Mouse (Mus musculus) frontal cortex, postnatal 14 days (tissue): ENCODE results near the gene Olfm4.

Experiments
- DNase-seq, 2 experiments: peaks; one replicate each; pipeline ENCODE4 v3.0.0; 2022; ENCODE audit warnings: low spot score in 2 of 2

Gene Olfm4

GRCm38 (mm10) chr14:79983781-79984180 is at the start of gene Olfm4:
Gene Olfm4, plus strand, starts transcription at chr14:79984081.
- no peak for DNase-seq

DNA sequence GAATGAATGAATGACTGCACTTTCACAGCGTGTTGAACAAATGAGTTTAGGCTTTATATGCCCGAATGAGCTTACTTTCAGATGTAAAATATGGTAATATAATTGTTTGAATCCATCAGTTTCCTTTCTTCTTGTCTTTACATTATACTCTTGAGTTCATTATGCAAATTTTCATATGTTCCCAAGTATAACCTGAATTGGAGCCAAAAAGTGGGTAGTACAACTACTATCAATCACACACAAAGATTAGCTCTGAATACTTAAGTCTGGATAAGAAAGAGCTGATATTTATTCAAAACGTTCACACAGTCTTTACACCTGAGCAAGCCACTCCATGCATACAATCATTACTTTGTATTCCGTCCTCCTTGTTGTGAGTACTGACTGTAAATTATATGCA is 49.5 kb upstream of the Olfm4 start:
- DNase-seq = no peak

- DNase-seq = no peak
Observed at GRCm38 (mm10) chr14:79936879-79937468, 46.9 kb upstream of the Olfm4 start.

GRCm38 (mm10) chr14:79945876-79946275 is 38.0 kb upstream of the Olfm4 start:
- no peak for DNase-seq

- no peak for DNase-seq
Observed at GRCm38 (mm10) chr14:79955678-79956077, 28.2 kb upstream of the Olfm4 start.

- no peak for DNase-seq
Observed at GRCm38 (mm10) chr14:79957789-79958487, 25.9 kb upstream of the Olfm4 start.

GRCm38 (mm10) chr14:79961187-79961586 is 22.7 kb upstream of the Olfm4 start:
- DNase-seq = no peak

GRCm38 (mm10) chr14:79961602-79962001 is 22.3 kb upstream of the Olfm4 start:
- DNase-seq = no peak

DNA sequence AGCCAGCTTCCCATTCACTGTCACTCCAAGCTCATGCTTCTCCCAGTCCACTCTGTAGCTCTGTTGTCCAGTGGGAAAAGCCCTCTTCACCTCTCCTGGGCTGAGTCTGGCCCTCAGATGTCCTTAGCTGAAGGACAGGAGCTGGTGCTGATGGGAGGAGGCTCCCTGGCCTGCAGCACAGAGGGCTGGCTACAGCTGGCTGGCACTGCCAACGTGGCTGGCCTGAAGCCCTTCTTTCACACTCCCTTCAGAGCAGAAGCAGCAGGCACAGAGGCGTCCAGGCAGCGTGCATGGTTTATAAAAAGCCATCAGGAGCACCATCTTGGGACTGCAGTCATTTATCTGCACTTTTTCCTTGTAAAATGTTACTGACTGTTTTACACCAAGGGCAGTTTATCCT is 13.7 kb upstream of the Olfm4 start:
- peak; percentile 35 to 41 for DNase-seq

DNA sequence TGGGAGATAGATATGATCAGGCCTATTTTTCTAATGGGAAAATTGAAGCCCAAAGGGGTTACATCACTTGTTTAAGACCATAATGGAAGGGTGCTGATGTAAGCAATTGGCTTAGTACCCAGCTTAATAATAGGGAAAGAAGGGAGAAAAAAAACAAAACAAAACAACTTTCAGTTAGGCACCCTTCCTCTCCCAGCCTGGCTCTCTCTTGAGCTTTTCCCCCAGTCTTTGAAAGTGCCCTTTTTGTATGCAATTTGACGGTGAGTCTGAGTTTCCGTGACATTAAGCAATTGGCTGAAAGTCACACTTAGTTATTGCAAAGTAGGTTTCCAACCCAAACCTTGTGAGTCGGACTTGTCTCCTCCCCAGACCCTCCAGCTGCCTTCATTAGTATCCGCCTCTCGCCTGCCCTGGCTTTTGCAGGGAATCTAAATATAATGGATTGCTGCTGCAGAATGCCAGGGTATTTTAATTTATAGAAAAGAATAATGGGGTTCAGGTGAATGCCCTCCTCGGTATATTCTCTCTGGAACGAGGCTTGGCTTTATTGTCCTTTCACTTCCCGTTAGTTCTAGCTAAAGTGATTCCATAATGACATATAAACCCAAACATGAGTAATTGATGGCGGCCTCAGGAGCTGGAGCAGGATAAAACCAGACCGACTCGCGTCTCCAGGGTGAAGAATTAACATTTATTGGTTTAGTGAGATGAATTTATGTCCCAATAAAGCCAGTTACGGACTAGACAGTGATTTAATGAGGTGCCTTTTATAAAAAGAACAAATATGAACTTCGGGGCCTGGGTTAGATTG is 12.7 kb upstream of the Olfm4 start:
- DNase-seq = no peak

- no peak for DNase-seq
Observed at GRCm38 (mm10) chr14:79981437-79981836, 2.4 kb upstream of the Olfm4 start.

DNA sequence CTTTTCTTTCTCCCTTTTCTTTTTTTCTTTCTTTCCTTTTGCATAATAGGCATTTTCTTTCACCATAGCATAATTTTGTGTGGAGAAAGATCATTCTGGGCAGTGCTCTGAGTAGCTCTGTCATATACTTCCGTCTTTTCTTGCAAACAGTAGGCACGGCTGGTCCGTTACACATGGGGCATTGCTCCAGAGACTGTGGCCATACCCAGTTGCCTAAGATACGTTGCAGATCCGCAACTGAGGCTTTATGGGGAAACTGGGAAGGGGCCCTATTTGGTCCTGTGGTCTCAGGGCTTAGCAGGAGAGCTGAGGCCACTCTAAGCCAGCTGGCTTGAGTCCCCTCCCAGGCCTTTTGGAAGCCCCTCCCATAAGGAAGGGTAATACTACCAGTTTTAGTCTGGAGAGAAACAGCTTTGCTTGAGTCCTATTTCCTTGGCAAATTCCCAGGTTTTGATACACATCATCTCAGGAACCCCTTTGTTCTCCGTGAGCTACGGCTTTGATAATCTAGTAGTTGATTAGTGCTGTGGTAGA is 1.3 kb downstream of the Olfm4 start:
- no peak for DNase-seq

DNA sequence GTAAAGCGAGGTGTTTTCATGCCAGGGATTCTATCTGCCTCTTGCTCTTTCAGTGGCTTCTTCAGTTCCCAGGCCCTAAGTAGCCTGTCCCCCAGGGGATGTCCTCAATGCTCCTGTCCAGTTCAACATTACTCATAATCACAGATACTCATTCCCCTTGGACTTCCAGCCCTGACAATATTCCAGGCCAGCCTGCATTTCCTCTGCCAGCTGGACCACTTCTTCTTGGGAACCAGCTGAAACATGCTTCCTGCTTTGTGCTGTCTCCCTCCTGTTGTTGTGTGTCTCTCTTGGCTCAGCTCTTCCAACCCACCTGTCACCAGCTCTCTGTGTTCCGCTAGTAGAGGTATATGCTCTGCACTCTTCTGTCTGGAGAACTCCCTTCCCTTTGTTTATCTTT is 1.8 kb downstream of the Olfm4 start:
- no peak for DNase-seq

- DNase-seq = no peak
Observed at GRCm38 (mm10) chr14:79986831-79987230, 3.0 kb downstream of the Olfm4 start.

GRCm38 (mm10) chr14:79989785-79990184 is 5.9 kb downstream of the Olfm4 start:
- DNase-seq = no peak

DNA sequence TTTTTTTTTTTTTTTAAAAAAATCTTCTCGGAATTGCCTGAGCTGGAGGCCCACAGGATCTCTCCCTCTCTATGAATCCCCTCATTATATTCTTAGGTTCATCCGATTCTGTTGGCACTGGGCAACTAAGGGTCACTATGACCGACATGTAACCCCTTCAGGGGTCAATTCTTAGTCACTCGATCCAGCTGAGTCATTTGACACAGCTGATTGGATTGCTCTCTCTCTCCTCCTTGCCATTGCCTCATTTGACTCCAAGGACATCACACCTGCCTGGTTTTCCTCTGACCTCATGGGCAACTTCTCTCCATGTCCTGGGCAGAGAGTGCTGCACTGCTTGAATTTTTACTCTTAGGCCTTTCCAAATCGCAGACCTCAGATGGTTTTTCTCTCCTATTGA is 6.7 kb downstream of the Olfm4 start:
- no peak for DNase-seq

DNA sequence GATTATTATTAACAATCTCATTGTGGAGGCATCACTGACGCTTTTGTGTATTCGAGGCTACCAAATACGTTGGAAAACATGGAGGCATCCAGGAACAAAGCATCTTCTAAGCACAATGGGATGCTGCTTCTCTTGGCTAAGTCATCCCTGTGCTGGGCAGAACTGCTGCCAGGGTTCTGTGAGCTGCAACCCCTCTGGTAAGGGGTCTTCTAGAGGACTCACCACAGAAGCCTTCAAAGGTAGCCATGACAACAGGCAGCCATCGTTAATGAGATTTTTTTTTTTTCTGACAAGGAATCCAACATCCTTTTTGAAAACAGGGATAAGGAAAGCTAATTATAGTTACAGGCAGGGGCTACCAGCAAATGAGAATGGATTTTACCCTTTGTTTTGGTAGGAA is 13.7 kb downstream of the Olfm4 start:
- DNase-seq = no peak

DNA sequence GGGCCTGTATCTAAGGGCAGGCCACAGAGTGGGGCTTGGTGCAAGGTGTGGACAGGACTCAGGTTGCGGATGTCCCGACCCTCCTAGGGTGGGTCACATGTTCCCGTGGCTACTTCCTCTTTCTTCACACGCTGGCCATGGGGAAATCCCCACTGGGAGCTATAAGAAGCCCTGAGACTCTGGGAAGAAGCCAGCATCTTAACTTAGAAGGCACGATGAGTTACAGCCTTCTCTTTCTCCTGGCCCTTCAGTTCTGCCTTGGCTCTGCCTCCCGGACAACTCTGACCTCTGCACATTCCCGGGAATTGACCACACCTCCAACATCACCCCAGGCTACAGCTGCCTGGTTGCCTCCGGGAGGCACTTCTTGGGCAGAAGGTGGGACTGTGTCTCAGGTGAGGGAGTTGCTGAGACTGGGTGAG is 16.2 kb downstream of the Olfm4 start:
- no peak for DNase-seq

GRCm38 (mm10) chr14:80007686-80008085 is 23.8 kb downstream of the Olfm4 start:
- DNase-seq = no peak

GRCm38 (mm10) chr14:80010426-80010825 is 26.5 kb downstream of the Olfm4 start:
- no peak for DNase-seq

DNA sequence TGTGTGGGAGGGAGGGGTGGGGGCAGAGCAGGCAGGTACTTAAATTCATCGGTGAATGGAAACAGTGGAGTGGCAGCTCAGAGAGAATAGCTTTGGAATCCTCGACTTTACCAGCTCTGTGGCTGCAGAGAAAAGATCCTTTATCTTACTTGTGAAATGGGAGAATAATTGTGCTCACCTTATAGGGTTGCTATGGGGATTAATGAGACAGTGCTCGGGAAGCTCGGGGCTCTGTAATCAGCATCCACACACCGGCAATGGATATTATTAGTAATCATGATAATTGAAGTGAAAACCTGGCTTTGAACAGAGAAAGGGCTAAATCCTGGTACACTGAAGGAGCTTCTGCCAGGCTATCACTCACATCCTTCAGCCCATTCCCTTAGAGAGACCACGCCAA is 31.1 kb downstream of the Olfm4 start:
- DNase-seq = no peak

DNA sequence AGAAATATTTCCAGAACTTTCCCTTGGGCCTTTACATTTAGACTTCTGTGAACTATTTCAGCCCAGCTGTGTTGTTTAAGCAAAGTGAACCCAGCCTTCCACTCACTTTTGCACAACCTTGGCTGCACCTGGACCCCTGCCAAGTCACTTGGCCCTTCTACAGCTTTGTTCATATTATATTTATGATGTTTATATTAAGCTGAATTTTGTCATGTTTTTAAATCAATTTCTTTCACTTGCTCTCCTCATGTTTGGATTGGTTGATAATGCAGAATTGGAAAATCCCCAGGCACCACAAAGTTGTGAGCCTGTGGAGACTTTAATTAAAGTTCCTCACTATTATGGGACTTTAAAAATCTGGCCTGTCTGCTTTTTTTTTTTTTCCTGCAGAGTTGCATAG is 32.2 kb downstream of the Olfm4 start:
- no peak for DNase-seq

DNA sequence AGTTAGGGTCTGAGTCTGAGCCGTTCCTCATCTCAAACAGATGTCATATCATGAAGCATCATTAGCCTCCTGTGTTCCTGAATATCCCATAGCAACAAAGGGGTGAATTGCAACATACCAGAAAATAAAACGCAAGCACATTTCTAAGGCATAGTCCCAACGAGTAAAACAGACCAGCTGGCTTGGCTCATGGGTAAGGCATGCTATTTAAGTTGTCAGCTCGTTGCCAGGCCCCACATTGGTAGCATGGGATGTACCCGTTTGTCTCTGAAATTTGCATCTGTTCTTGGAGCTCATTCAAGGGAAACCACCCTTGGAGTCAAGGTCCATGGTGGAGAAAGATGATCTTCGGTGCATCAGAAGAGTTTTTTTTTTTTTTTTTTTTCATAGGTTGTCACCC is 42.2 kb downstream of the Olfm4 start:
- DNase-seq = no peak
